Mouse (Mus musculus) monocyte, adult 5-6 weeks (primary cell): ENCODE results near the gene Ehd4. TPM values are rescaled to one million over a fixed set of nuclear protein-coding genes. Genes with fewer than 3 reads are reported as not detected.

ENCODE experiments used
- ATAC-seq: fragments of 153-309, 156-312 bp; replicated peaks from 2 replicates; pipeline ENCODE4 v1.8.0; 2017; ENCODE audit warnings: mild to moderate bottlenecking; ENCODE audit not compliant: low TSS enrichment, insufficient number of reproducible peaks, severe bottlenecking, poor library complexity, low FRiP score
- total RNA-seq: library from RNA; stranded (forward); fragments of 200-1000, 200-491, 200-594 nt; gene quantifications from 3 replicates; pipeline ENCODE4 v1.2.3, GENCODE M21; 2017

Ehd4 gene
- total RNA-seq, 1 experiment from 2014 or later: 129 TPM

DNA sequence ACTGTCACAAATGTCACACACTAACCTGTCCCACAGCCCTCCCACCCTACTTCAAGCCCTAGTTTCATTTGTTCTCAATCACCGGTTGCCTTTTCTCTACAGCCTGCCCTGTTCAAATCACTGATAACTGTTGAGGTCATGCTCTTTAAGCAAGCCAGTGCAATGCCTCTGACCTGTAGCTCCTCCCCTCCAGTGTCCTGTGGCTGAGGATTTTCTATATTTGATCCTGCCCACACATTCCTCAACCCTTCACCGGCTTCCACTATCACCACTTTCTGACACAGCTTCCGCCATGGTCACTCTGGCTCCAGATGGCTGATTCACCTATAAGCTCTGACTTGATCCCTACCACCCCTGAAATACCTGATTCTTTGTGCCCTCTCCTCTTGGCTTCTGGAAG, 6.4 kb downstream of the Ehd4 start:
- no peak for ATAC-seq

DNA sequence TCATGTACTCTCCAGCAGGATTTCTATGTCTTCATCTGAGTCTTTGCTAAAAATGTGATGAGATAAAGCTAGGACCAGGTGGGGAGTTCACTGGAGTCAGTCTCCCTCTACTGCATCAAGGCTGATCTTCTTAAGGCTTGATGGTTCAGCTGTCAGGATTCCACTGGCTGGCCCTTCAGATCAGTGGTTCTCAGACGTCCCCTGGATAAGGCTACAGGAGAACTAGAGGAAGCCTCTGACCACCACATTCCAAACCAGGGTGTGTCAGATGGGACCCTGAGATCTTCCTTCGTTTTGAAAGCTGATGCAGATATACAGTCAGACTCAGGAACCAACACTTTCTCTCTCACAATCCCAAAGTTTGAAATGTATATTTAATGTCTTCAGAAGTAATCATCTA, 7.0 kb downstream of the Ehd4 start:
- no peak for ATAC-seq

DNA sequence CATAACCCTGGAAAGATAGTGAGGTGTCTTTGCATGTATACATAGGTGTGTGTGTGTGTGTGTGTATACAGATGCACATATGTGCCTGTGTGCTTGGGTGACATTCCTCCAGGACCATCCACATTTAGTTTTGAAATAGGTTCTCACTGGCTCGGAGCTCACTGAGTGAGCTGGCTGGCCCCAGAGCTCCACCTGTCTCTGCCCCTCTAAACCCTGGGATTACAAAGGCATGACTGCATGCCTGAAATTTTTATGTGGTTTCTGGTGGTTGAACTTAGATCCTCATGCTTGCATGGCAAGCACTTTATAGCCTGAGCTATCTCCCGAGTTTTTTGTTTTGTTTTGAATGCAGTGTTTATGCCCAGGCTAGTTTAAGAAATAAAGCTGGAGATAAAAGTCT, 7.9 kb downstream of the Ehd4 start:
- ATAC-seq: no peak

- no peak for ATAC-seq
These were observed 10.0 kb downstream of the Ehd4 start for GRCm38 (mm10) chr2:120144390-120144789.

GRCm38 (mm10) chr2:120142336-120142735, 12.1 kb downstream of the Ehd4 start:
- no peak for ATAC-seq

DNA sequence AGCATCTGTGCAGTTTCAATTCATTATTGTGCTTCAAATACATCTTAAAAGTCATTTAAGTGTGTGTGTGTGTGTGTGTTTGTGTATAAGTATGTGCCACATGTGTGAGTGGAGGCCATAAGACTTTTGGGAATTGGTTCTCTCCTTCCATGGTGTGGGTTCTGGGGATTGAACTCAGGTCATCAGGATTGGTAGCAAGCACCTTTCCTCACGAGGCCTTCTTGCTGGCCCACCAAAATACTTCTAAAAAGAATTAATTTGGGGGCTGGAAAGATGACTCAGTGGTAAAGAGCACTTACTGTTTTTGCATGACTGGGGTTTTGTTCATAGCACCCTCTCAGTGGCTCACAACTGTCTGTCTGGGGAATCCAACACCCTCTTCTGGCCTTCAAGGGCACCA, 12.7 kb downstream of the Ehd4 start:
- no peak for ATAC-seq

DNA sequence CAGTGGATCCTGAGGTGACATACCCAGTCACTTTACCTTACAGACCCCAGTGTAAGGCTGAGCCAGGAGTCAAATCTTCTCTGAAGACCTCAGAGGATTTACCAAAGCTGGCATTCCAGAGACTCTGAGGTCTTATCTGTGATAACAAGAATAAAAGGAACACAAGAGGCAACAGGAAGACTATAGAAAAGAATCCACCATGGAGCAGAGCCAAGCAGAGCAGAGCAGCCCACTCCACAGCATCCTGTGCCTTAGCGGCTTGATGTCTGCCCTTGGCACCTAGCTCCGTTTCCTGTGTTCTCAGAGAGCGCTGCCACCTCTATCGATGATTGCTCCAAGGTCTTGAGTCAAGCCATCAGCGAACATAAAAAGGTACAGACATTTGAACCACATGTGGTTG, 14.1 kb downstream of the Ehd4 start:
- no peak for ATAC-seq

- no peak for ATAC-seq
These were observed 15.3 kb downstream of the Ehd4 start for GRCm38 (mm10) chr2:120139091-120139490.

GRCm38 (mm10) chr2:120137281-120137680, 17.1 kb downstream of the Ehd4 start:
- ATAC-seq: peak; percentile 41

DNA sequence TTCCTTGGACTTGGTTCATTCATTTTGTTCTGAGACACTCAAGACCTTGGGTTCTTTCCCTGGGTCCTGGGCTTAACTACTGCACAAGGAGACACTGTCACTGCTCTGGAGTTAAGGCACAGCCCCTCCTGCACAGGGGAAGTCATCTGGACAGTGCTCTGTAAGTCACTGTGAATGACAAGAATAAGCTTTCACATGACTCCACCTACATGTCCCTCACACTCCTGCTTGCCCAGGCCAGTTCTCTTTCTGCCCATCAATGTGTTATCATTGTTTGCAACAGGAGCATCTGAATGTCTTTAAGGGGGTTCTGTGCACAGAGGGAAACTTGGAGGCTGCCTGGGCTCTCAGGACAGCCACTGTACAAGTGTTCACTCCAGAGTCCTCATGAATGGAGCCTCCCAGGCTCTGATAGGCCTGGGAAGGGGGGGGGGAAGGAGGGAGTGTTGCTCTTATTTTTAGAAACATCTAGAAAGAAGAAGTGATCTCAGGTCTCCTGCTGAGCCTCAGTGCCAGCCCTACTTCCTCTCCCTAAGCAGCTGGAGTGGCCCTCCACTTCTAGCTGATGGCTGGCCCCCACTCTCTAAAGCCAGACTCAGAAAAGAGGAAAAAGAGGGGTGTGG, 19.8 kb downstream of the Ehd4 start:
- ATAC-seq: peak; percentile 80

DNA sequence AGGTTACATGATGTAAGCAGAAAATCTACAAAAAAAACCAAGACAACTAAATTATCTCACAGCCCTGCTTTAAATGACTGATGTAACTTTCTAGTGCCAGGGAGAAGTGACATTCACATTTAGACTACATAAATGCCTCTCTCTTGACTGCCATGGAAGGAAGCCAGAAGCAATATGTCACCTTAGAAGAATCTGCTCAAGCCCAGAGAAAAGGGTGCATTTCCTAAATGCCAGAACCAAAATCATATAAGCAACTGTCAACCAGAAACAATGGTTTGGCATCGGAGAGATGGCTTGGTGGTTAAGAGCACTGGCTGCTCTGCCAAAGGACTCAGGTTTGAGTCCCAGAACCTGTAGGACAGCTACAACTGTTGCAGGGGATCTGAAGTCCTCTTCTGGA, 22.5 kb downstream of the Ehd4 start:
- ATAC-seq: no peak

GRCm38 (mm10) chr2:120129252-120129908, 25.0 kb downstream of the Ehd4 start:
- no peak for ATAC-seq

GRCm38 (mm10) chr2:120128611-120129051, 25.8 kb downstream of the Ehd4 start:
- peak; percentile 29; the same call in 1 of the 2 replicates for ATAC-seq

- no peak for ATAC-seq
These were observed 26.4 kb downstream of the Ehd4 start for GRCm38 (mm10) chr2:120128011-120128410.

GRCm38 (mm10) chr2:120126901-120127300, 27.5 kb downstream of the Ehd4 start:
- ATAC-seq: no peak

DNA sequence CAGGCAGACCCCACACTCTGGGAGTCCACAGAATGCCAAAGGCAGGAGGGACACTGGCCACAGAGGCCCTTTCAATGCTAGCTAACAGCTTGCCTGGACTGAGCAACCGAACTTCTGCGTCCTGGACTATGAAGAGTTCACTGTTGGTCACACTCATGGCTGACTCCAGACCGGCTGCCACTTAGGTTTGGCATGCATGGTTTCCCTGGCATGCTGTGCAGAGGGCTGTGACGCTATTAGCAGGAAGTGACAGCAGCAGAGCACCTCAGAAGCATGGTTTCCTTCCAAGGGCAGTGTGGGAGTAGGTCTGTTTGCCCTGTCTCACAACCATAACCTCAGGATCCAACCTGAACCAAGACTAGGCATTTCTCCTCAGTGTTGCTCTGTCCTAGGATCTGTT, 28.0 kb downstream of the Ehd4 start:
- ATAC-seq: no peak

DNA sequence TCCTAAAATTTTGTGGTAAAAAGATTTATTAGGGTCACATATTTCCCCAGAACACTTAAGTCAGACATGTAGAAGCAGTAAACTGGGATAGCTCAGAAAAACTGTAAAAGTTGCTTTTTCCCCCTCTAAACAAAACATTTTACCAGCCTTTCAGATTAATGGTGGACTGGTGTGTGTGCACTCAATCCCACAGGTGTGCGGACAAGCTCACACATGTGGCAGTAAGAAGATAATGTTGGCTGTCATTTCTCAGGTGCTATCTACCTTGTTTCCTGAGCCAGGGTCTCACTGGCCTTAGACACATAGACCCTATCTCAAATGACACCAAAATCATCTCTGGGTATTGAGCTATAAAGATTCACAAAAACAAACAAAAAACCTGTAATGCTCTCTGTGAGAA, 28.9 kb downstream of the Ehd4 start:
- no peak for ATAC-seq

- ATAC-seq: no peak
These were observed 29.5 kb downstream of the Ehd4 start for GRCm38 (mm10) chr2:120124946-120125345.

GRCm38 (mm10) chr2:120124096-120124495, 30.3 kb downstream of the Ehd4 start:
- ATAC-seq: no peak

DNA sequence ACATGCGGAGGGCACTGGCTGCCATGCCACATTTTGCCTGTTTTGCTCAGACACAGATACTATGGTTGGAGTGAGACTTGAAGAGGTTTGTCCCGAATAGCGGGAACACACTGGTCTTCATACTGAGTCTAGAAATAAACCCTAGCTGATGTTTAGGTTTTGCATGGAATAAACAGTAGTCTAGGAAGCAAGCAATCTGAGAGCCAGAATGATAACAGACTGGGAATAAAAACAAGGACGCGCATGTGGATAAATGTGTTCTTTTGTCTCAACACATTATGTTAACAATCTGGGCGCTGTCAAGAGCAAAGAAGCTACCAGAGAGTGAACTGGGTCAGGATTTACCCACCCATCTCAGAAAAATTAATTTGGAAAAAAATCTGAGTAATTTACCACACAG, 31.4 kb downstream of the Ehd4 start:
- ATAC-seq: no peak

- no peak for ATAC-seq
These were observed 37.1 kb downstream of the Ehd4 start for GRCm38 (mm10) chr2:120117346-120117745.
